Mouse (Mus musculus): ENCODE measurements around the gene Tbcd.

The Tbcd gene

GRCm38 (mm10) chr11:121479476-121480203 is 27.9 kb downstream of the Tbcd start:
- DNase-seq = no peak

GRCm38 (mm10) chr11:121481129-121481528 is 29.4 kb downstream of the Tbcd start:
- no peak for DNase-seq

GRCm38 (mm10) chr11:121485882-121486281 is 34.1 kb downstream of the Tbcd start:
- DNase-seq = no peak

GRCm38 (mm10) chr11:121490651-121491050 is 38.9 kb downstream of the Tbcd start:
- DNase-seq = no peak

GRCm38 (mm10) chr11:121500595-121500994 is 48.8 kb downstream of the Tbcd start:
- DNase-seq = no peak

- no peak for DNase-seq
Measured at GRCm38 (mm10) chr11:121501525-121501924, 49.8 kb downstream of the Tbcd start.

GRCm38 (mm10) chr11:121502000-121502860 is 50.5 kb downstream of the Tbcd start:
- no peak for DNase-seq

GRCm38 (mm10) chr11:121508478-121508877 is 56.7 kb downstream of the Tbcd start:
- no peak for DNase-seq

GRCm38 (mm10) chr11:121510512-121511246 is 58.9 kb downstream of the Tbcd start:
- no peak for DNase-seq

- peak; percentile 67 to 72 for DNase-seq
Measured at GRCm38 (mm10) chr11:121512896-121513572, 61.3 kb downstream of the Tbcd start.

- no peak for DNase-seq
Measured at GRCm38 (mm10) chr11:121515996-121516395, 64.2 kb downstream of the Tbcd start.

- no peak for DNase-seq
Measured at GRCm38 (mm10) chr11:121516906-121517305, 65.2 kb downstream of the Tbcd start.

GRCm38 (mm10) chr11:121517687-121518465 is 66.1 kb downstream of the Tbcd start:
- DNase-seq = no peak

- no peak for DNase-seq
Measured at GRCm38 (mm10) chr11:121519131-121519530, 67.4 kb downstream of the Tbcd start, which contains the start of gene Zfp750. Gene Zfp750 (minus strand): TSS chr11:121519333.

GRCm38 (mm10) chr11:121519703-121520102 is 68.0 kb downstream of the Tbcd start:
- DNase-seq = no peak

- DNase-seq = no peak
Measured at GRCm38 (mm10) chr11:121520761-121521160, 69.0 kb downstream of the Tbcd start.

- DNase-seq = no peak
Measured at GRCm38 (mm10) chr11:121522156-121522762, 70.5 kb downstream of the Tbcd start.

- no peak for DNase-seq
Measured at GRCm38 (mm10) chr11:121524191-121524590, 72.4 kb downstream of the Tbcd start.

GRCm38 (mm10) chr11:121529747-121530146 is 78.0 kb downstream of the Tbcd start:
- no peak for DNase-seq

- no peak for DNase-seq
Measured at GRCm38 (mm10) chr11:121536528-121536927, 84.8 kb downstream of the Tbcd start.

- no peak for DNase-seq
Measured at GRCm38 (mm10) chr11:121542471-121542870, 90.7 kb downstream of the Tbcd start.
